Mouse (Mus musculus) CH12.LX (cell line): ENCODE measurements at regions not wholly inside any gene's neighbourhood (a gene's known extent, or its start where the extent isn't known, plus 50 kb on each side); places are given as distances from the start of the nearest gene placed in this dataset.

ENCODE experiments used
- CHD2 ChIP-seq: IDR thresholded peaks from 2 replicates; pipeline ENCODE4 v1.6.1; 2011; ENCODE audit warnings: low read length, improper control_type of control experiment
- CTCF ChIP-seq, 2 experiments: IDR thresholded peaks in 1 of 2; conservative IDR thresholded peaks in 1 of 2; 2 replicates each; pipeline ENCODE4 v1.5.1; 2011 to 2012; ENCODE audit warnings: low read depth in 2 of 2, low read length in 2 of 2, improper control_type of control experiment in 1 of 2, inconsistent platforms in 1 of 2, mild to moderate bottlenecking in 1 of 2, moderate library complexity in 1 of 2
- JUND ChIP-seq: conservative IDR thresholded peaks from 2 replicates; pipeline ENCODE4 v1.6.1; 2011; ENCODE audit warnings: low read depth, low read length, improper control_type of control experiment
- KAT2A ChIP-seq: IDR thresholded peaks from 2 replicates; pipeline ENCODE4 v1.6.1; 2012; ENCODE audit warnings: low read length, improper control_type of control experiment, inconsistent platforms; ENCODE audit not compliant: insufficient replicate concordance
- MEF2A ChIP-seq: IDR thresholded peaks from 2 replicates; pipeline ENCODE4 v1.6.1; 2014; ENCODE audit warnings: low read depth, mild to moderate bottlenecking, inconsistent platforms, low read length, improper control_type of control experiment, borderline replicate concordance
- SMC3 ChIP-seq: IDR thresholded peaks from 2 replicates; pipeline ENCODE4 v1.6.1; 2011; ENCODE audit warnings: low read depth, low read length, improper control_type of control experiment
- USF1 ChIP-seq: IDR thresholded peaks from 2 replicates; pipeline ENCODE4 v1.6.1; 2014; ENCODE audit warnings: low read depth, mild to moderate bottlenecking, inconsistent platforms, low read length, improper control_type of control experiment
- USF2 ChIP-seq: conservative IDR thresholded peaks from 2 replicates; pipeline ENCODE4 v1.6.1; 2011; ENCODE audit warnings: low read depth, low read length, improper control_type of control experiment
- ZC3H11A ChIP-seq: IDR thresholded peaks from 2 replicates; pipeline ENCODE4 v1.6.1; 2012; ENCODE audit warnings: low read depth, mild to moderate bottlenecking, inconsistent platforms, low read length, improper control_type of control experiment
- ZMIZ1 ChIP-seq: IDR thresholded peaks from 2 replicates; pipeline ENCODE4 v1.6.1; 2012; ENCODE audit warnings: low read depth, mild to moderate bottlenecking, inconsistent platforms, low read length, improper control_type of control experiment

- TF ChIP-seq CHD2 (no peak), MEF2A (no peak), ZMIZ1 (no peak), JUND (no peak), CTCF (conservative IDR thresholded peaks at IDR 0.05 in 1 of 2, IDR thresholded peaks at IDR 0.05 in 1 of 2; ENCODE audit: low read depth in 2 of 2, low read length in 2 of 2) (no peak), USF1 (no peak), SMC3 (no peak), USF2 (no peak), ZC3H11A (no peak), KAT2A (no peak)
Observed at GRCm38 (mm10) chr12:105280076-105280475, 53.6 kb upstream of the Tunar start.
